Mouse (Mus musculus) cortical plate, adult 2 months (tissue): ENCODE measurements around the gene Abcc8. TPM values are rescaled to one million over a fixed set of nuclear protein-coding genes. Genes with fewer than 3 reads are reported as not detected.

Experiments
- H3K27ac ChIP-seq: fragments of 200-500 bp; 2 replicates; pipeline ENCODE4 v1.5.1; 2012; ENCODE audit warnings: low read length, control low read depth, inconsistent platforms; ENCODE audit not compliant: insufficient read depth
- H3K4me1 ChIP-seq: fragments of 200-500 bp; 2 replicates; pipeline ENCODE4 v1.6.1; 2011; ENCODE audit warnings: low read length; ENCODE audit not compliant: control insufficient read depth, insufficient read depth
- H3K4me3 ChIP-seq: fragments of 200-500 bp; 2 replicates; pipeline ENCODE4 v1.5.1; 2011; ENCODE audit warnings: mild to moderate bottlenecking, low read length, control low read depth; ENCODE audit not compliant: insufficient read depth
- CTCF ChIP-seq: fragments of 200-500 bp; IDR thresholded peaks from 2 replicates; pipeline ENCODE4 v1.5.1; 2011; ENCODE audit warnings: mild to moderate bottlenecking, control low read depth, low read length; ENCODE audit not compliant: insufficient read depth; ENCODE audit errors: extremely low read depth
- POLR2A ChIP-seq: fragments of 200-500 bp; IDR thresholded peaks from 2 replicates; pipeline ENCODE4 v1.6.1; 2011; ENCODE audit warnings: mild to moderate bottlenecking, low read length, control low read depth; ENCODE audit not compliant: insufficient read depth; ENCODE audit errors: extremely low read depth
- polyA plus RNA-seq: library from polyadenylated mRNA; depleted of rRNA; stranded (reverse); fragments of >200 nt; gene quantifications from 2 replicates; pipeline ENCODE4 v1.2.3, GENCODE M21; 2012

Abcc8 gene
- polyA plus RNA-seq, 1 experiment = 29.1 TPM

- no peaks in the 10 kb centered on the region for H3K4me1 ChIP-seq
- H3K27ac ChIP-seq = no peak overlapping the region
- TF ChIP-seq POLR2A (no peak), CTCF (no peak)
- no peak overlapping the region for H3K4me3 ChIP-seq
These were observed 63.7 kb downstream of the Abcc8 start for GRCm38 (mm10) chr7:46116118-46116581.

GRCm38 (mm10) chr7:46113435-46113834, 66.4 kb downstream of the Abcc8 start:
- H3K27ac ChIP-seq = no peak overlapping the region
- TF ChIP-seq POLR2A = no peak
- H3K4me1 ChIP-seq = no peaks in the 10 kb centered on the region
- H3K4me3 ChIP-seq = no peak overlapping the region

- Histone ChIP-seq H3K4me1 (no peaks in the 10 kb centered on the region), H3K4me3 (no peak overlapping the region), H3K27ac (no peak overlapping the region)
- TF ChIP-seq POLR2A (no peak), CTCF (no peak)
These were observed 67.9 kb downstream of the Abcc8 start for GRCm38 (mm10) chr7:46111938-46112337.

- no peaks in the 10 kb centered on the region for H3K4me1 ChIP-seq
- no peak overlapping the region for H3K27ac ChIP-seq
- H3K4me3 ChIP-seq = no peak overlapping the region
- TF ChIP-seq POLR2A (no peak), CTCF (no peak)
These were observed 68.5 kb downstream of the Abcc8 start for GRCm38 (mm10) chr7:46111212-46111817.

GRCm38 (mm10) chr7:46110079-46110478, 69.8 kb downstream of the Abcc8 start:
- Histone ChIP-seq H3K4me1 (no peaks in the 10 kb centered on the region), H3K27ac (no peak overlapping the region), H3K4me3 (no peak overlapping the region)
- no peak for TF ChIP-seq CTCF

- no peak overlapping the region for H3K4me3 ChIP-seq
- H3K4me1 ChIP-seq = peaks cover 3% of the 10 kb centered on the region; the same call in 1 of the 2 replicates
- TF ChIP-seq POLR2A (no peak), CTCF (no peak)
- H3K27ac ChIP-seq = no peak overlapping the region
These were observed 74.3 kb downstream of the Abcc8 start for GRCm38 (mm10) chr7:46105484-46105883.

GRCm38 (mm10) chr7:46104256-46104915, 75.4 kb downstream of the Abcc8 start:
- peaks cover 3% of the 10 kb centered on the region; the same call in 1 of the 2 replicates for H3K4me1 ChIP-seq
- TF ChIP-seq POLR2A (no peak), CTCF (no peak)
- H3K4me3 ChIP-seq = no peak overlapping the region
- no peak overlapping the region for H3K27ac ChIP-seq

- Histone ChIP-seq H3K4me3 (no peak overlapping the region), H3K4me1 (peaks cover 3% of the 10 kb centered on the region; the same call in 1 of the 2 replicates), H3K27ac (no peak overlapping the region)
- no peak for TF ChIP-seq POLR2A
- no peak for TF ChIP-seq CTCF
These were observed 76.1 kb downstream of the Abcc8 start for GRCm38 (mm10) chr7:46103771-46104170.

GRCm38 (mm10) chr7:46103075-46103591, 76.7 kb downstream of the Abcc8 start:
- Histone ChIP-seq H3K4me3 (no peak overlapping the region), H3K4me1 (peaks cover 3% of the 10 kb centered on the region; the same call in 1 of the 2 replicates), H3K27ac (peak overlapping the region; percentile 38; the same call in 1 of the 2 replicates)
- TF ChIP-seq CTCF (no peak), POLR2A (peak; percentile 45; the same call in 1 of the 2 replicates)

- H3K27ac ChIP-seq = no peak within 1 kb of the TSS
- peaks cover 3% of the 10 kb centered on the region; the same call in 1 of the 2 replicates for H3K4me1 ChIP-seq
- peak within 1 kb of the TSS; percentile 58 for H3K4me3 ChIP-seq
- peak; percentile 50 for TF ChIP-seq CTCF
- no peak for TF ChIP-seq POLR2A
These were observed 79.3 kb downstream of the Abcc8 start, which contains the start of gene Kcnj11 for GRCm38 (mm10) chr7:46100563-46100962. Gene Kcnj11, minus strand, starts transcription at chr7:46100764.
